Mouse (Mus musculus) left cerebral cortex, adult 9 months (tissue): Measurements from ENCODE around the gene Col13a1.

ENCODE experiments used
- DNase-seq, 2 experiments: peaks; one replicate each; pipeline ENCODE4 v3.0.0; 2022; ENCODE audit warnings: low spot score in 2 of 2

Col13a1 gene

DNA sequence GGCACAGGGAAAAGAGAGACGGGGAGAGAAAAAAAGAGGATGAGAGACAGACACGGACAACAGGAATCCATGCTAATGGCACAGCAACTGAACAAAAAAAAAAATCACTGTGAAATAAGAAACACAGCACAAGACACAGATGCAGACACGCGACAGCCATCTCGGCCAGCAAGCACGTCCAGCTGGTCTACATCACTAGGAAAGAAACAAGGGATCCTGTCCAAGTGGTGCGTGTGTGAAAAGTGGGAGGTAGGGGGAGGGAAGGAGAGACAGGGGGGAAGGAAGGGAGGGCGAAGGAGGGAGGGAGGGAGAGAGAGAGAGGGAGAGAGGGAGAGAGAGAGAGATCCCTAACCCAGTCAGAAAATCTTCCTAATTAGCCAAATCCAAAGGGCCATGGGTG lies 73.6 kb downstream of the Col13a1 start:
- peak in 1 of 2 experiments; percentile 3 for DNase-seq

DNA sequence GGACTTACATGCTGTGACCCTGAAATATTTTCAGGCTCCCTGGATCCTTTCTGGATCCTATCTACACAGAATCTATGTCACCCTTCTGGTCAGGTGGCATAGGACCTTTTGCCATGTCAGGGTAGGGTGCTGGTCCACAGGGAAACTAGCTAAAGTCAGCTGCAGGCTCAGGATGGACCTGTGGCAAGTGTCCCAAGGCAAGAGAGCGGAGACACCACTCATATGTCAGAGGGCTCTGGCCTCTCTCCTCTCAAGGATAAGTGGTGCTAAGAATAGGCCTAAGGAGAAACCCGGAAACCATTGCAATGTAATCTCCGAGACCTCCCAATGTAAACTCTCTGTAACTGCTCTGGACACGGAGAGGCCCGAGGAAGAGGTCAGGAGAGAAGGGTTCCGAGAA lies 80.8 kb downstream of the Col13a1 start:
- DNase-seq, result no peak

DNA sequence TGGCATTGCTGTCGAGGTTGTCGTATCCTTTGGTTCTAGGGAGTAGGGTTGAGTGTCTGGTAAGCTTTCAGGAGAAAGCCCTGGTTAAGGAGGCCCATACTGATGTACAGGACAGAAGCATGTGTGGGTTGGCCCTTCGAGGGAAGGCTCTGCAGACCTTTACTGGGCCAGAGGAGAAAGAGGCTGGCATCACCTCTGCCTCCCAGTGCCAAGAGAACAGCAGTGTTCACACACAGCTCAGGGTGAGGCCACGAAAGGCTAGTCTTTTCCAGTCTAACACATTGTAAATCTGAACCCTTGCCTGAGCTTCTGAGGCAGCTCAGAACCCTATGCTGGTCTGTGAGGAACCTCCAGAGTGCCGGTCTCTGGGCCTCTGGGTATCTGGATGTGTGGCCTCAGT lies 84.3 kb downstream of the Col13a1 start:
- no peak for DNase-seq

DNA sequence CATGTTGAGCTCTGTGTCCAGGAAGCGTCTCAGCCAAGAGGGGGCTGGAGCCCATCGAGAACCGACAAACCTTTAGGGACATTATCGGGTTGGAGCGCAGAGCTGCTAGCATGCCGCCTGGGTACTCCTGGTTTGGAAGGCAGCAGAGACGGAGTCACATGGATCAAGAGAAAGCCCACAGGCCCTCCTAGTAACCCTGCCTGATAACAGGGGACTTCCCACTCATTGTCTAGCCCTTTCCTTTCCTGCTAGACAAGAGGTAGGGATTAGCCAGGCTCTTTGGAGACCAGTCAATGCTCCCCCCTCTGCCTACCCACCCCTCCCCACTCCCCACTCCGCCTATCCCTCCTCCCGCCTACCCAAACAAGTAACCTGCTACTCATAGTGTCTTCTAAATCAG lies 87.8 kb downstream of the Col13a1 start:
- DNase-seq, result no peak

DNA sequence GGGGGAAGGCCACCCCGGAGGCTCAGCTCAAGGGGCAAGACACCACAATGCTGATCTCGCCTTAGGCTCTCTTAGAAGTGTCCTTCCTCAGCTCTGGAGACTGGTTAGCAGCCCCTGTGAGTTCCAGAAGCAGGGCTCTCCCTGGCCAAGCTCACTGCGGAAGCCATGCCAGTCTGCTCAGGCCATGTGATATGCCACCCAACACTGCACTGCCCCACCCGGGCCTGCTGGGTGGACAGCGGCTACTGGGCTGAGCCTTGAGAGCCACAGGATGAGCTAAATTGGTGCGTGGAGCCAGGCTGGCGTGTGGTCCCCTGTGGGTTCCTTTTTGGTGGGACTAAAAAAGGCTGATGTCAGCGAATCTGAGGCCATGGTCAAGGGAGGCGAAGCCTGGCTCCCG lies 88.6 kb downstream of the Col13a1 start:
- no peak for DNase-seq

DNA sequence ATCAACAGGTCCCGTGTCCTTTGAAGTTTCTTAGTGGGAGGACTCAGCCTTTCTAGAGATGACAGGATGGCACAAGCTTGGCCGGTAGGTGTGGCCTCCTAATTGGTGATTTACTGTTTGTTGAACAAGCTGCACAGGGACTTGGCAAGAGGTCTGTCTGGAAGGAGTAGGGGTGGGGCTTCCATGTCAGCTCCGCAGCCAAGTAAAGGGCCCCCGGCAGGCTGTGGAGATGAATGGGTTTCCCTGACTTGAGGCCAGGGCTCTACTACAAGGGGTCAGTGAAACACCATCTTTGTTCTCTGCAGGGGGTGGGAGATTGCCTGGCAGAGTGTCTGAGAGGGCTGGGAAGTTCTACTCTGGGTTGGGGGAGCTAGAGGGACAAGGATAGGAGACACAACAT lies 99.5 kb downstream of the Col13a1 start:
- DNase-seq, result no peak

DNA sequence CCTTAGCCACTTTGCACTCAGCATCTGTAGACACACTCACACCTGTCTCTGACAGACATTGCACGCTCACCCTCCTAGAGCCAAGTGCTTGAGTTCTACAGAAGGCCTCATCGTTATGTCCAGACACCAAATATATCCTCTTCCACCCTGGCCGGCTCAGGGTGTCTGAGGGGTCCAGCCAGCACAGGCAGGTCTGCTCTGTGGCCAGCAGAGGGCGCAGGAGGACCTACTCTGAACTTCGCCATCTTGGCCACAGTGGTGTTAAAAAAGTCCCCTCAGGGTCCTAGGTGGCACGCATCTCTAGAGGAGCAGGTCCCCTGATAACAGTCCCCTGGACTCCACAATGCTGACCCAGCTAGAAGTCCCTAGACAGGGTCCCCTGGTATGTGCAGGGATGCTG lies 101.1 kb downstream of the Col13a1 start:
- peak in 1 of 2 experiments; percentile 37 for DNase-seq

DNA sequence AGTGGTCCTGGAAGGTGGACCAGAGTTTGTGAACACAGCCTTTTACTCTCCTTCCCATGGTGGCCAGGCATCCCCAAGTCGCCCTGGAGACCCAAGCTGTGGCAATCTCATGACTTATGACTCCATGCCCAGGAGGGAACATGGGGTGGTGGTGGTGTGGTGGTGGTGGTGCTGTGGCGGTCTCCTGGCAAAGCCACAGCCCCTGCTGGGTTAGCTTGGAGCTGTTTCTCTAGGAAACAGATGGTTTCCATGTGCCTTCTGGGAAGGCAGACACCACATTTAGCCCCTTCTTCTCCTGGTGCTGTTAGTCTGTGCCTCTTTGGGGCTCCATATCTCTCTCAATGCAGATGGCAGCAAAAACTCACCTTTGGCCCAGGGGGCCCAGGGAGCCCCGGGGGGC lies 109.1 kb downstream of the Col13a1 start:
- no peak for DNase-seq

DNA sequence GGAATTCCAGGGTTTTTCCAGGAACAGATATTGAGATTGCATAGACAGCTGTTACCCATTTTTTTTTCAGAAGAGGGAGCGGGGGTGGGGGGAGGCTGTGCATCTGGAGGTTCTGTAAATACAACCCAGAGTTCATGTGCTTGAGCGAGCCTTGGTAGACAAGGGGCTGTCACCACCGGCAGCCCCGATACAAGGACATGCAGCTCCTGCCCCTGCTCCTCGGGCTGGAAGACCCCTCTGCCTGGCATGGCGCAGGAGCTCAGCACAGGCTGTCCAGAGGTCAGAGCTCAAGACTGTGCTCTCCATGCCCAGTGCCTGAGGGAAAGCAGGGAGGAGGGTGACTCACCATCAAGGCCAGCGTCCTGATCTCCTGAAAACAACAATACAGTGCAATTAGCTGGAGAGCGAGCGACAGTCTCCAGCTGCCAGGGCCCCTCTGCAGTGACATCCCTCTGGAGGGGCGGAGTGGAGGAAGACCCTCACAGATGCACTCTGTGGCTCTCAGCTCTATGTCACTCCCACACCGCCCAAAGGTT lies 112.8 kb downstream of the Col13a1 start:
- no peak for DNase-seq

DNA sequence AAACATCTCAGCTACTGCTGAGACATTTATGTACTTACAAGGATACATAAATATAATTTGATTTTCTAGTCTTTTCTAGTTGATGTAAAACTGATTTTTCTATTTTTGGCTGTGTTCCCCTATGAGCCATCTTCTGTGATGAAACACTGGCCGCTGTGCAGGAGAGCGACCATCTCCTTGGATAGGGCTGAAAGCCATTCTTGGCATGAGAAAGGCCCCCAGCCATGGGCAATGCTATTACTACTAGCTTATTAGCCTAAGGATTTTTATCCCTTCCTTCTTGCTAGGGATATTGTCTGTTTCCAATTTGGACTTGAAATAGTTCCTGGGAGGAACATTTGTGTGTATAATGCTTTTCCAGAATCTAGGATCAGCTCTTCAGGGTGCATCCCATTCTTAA lies 119.5 kb downstream of the Col13a1 start:
- no peak for DNase-seq

DNA sequence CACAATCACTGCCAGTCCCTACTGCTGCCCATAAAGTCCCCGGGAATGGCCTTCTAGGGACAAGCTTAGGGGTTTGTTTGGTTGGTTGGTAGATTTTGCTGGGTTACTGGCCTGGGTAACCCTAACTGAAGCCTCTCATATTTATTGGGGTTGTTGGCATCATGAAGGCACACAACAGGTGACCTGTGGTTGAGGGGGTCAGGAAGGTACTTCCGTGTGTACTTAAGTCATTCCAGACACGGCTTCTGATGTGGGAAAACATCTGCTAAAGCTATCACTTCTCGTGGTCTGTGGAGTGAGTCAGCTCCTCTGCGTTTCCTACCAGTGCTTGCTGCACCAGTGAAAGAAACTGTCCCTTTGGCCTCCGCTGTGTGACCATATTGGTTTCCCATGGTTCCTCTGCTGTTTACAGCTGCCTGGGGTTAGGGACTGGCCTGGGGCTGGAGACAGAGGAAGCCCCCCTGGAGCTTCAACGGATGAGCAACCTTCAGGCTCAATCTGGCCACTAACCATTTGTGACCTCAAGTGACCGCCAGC lies 123.7 kb downstream of the Col13a1 start:
- no peak for DNase-seq

DNA sequence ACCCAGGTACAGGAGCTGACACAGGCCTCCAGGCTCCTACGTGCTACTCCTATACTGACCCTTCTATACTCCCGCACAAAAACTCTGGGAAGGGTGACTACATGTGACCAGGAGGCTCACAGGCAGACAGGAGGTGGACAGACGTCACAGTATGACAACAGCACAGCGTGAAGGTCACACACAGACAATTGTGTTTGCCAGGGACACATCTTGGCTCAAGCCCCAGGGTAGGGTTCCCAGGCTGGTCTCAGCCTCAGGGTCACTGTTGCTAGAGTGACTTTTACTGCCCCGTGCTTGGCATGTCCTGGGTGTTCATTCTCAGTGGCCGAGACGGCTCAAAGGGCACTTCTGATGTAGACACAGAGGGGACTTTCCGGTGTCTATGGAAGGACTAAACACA lies 126.1 kb downstream of the Col13a1 start:
- DNase-seq, result no peak

DNA sequence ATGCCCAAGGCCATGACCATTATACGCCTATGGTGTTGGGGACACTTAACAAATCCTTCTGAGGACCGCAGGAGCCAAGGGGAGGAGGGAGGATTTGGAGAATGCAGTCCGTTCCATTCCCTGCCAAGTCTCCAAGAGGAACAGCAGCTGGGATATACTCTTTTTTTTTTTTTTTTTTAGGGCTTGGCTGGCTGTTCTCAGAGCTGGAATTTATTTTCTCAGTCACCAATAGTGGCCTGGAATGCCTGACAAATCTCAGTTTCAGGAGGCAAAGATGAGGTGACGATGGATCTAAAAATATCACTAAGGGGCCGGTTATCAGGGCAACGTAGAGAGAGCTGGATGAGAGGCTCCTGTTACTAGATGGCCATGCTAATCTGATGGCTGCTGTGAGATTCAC lies 130.4 kb downstream of the Col13a1 start:
- peak in 1 of 2 experiments; percentile 9 for DNase-seq

DNA sequence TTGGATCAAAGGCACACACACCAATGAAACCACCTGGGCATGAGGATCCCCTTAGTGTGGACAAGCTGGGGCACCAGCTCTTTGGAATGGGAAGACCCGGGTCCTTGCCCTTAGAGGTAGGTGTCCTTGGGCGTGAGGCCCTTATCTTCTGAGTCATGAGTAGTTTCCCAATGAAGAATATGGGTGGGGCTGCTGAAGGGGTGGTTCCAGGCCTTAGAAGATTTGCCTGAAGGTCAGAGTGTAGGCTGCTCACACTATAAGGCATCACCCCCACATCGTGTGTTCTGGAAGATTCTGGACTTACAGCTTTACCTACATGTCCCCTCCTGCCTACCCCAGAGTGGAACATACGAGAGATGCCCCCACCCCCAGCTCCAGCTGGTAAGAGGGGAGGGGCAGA lies 133.4 kb downstream of the Col13a1 start:
- DNase-seq, result no peak

DNA sequence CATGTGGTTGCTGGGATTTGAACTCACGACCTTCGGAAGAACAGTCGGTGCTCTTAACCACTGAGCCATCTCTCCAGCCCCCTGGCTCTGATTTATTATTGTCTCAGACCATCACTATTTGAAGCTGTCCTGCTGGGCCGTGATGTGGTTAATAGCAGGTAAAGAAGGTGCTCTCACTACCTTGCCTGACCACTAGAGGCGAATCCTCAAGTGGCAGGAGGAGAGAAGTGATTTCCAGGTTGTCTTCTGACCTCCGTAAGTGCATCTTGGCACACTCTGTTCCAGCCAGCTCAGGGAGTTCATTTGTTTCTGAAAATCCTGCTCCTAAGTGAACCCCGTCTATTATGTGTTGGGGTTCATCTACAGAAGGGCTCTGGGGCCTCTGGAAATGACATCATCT lies 134.4 kb downstream of the Col13a1 start:
- DNase-seq, result no peak

DNA sequence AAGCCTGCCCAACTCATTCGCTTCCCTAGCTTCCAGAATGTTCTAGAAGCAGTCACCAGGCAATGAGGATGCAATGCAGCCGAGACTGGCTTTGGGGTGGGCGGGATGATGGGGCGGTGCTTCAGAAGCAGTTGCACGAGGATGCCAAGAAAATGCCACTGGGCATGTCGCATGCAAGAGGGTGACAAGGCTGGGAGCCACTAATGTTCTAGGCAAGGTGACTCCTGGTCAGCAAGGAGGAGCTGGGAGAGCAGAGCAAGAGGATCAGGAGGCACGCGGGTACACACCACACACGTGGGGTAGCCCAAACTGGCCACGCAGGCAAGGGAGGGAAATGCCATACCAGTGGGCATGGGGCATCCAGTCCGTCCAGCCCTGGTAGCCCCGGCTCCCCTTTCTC lies 136.6 kb downstream of the Col13a1 start:
- no peak for DNase-seq

DNA sequence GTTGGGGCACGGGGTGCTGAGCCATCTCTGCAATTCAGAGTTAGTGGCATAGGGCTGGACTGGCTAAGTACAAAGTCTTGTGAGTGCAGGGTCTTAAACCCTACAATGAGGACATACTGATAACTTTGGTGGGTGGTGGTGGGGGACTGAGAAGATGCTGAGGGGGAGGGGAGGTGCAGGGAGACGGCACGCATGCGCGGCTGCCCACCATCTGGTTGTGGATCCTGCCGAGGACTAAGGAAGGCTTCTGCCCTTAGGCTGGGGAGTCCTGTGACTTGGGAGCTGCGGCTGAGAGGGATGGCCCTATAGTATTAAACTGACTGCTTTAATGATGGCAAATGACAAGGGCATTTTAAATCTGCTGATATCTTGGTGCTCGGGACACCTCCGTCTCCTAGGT lies 139.6 kb downstream of the Col13a1 start:
- DNase-seq, result no peak

DNA sequence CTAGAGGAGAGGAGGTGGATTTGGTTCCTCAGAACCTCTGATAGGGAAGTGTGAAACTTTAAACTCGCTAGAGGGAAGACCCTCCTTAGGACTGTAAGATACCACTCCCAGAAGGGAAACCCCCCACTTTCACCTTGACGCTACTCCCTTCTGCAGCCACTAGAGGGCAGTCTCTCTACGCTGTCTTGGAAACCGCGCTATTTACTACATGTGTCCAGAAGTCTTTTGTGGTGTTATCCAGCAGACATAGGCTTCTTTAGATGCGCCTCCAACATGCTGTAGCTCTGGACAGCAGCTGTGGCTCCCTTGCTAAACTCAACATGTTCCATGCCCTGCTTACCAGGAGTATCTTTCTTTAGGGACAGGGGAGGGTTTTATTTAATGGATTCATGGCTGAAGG lies 140.1 kb downstream of the Col13a1 start:
- DNase-seq, result peak in 1 of 2 experiments; percentile 47

DNA sequence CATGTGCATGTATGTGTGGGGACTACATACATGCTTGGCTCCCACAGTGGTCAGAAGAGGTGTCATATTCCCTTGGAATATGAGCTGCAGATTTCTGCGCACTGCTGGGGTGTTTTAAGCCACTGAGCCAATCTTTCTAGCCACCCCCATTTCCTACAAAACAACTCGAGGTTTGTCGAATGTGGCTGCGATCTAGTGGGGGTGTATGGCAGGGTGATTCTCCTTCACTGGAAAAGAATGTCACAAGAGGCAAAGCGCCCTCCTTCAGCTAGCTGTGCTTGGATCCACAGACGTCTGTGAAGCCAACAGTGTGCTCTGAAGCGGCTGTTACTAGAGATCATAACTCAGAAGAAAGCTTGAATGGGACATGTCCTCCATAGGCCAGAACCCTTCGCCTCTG lies 141.6 kb downstream of the Col13a1 start:
- peak in 1 of 2 experiments; percentile 7 for DNase-seq

DNA sequence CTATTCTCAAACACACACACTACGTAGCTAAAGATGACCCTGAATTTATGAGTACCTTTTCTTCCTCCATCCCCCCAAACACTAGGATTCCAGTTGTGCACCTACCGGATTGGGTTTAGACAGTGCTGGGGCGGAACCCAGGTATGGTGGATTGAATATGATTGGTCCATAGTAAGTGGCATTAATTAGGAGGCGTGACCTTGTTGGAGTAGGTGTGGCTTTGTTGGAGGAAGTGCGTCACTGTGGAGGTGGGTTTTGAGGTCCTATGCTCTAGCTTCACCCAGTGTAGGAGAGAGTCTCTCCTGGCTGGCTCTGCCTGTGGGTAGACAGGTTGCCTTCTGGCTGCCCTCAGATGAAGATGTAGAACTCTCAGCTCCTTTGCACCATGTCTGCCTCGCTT lies 144.6 kb downstream of the Col13a1 start:
- no peak for DNase-seq

DNA sequence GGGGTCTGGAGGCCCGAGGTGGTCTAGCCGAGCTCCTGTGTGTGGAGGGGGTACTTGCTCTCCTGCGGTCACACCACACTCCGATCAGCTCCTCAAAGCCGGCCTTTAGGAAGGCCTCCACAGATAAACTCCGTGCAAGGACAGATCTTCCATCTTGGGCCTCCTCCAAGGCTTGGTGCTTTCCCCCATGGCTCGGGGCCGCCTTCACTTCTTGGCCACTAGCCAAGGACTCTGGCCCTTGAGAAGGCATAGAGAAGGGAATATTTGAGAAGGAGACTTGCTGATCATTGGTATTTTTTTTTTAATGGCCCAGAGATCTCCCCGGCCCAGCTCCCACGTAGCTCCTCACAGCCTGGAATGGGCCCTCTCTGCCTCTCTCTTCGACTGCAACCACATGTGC lies 146.2 kb downstream of the Col13a1 start:
- no peak for DNase-seq

DNA sequence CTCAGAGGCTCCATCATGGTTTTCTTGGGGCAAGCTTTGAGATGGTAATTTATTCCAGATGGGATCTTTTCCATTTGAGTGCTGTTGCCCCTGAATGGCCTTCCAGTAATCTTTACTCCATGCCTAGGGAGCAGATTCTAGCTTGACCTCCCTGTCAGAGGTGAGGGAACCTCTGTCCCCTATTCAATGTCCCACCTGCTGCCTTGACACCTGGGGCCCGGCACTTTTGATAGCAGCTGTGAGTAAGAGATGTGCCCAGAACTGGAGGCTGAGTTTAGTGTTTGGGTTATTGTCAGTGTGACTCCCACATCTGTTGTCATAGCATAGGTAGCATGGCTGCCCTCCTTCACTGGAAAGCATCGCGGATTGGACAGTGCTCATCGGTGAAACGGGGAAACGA lies 147.2 kb downstream of the Col13a1 start:
- no peak for DNase-seq

DNA sequence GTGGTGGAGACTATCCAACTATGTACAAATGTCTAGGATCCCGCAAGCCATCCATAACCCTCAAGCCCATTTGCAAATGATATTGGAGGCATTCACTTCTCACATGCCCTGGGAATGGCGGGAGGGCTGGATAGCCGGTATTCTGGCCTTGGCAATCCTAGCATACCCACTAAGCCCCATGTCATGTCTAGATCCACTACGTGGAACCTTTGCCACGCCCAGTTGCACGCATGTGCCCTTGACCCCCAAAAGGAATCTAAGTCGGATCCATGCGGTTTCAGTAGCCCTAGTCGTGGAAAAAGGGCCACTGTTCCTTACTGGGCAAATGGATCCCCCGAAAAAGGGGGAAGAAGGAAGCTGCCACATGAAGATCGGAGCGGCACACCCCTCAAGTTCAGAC lies 147.7 kb downstream of the Col13a1 start:
- DNase-seq, result no peak

DNA sequence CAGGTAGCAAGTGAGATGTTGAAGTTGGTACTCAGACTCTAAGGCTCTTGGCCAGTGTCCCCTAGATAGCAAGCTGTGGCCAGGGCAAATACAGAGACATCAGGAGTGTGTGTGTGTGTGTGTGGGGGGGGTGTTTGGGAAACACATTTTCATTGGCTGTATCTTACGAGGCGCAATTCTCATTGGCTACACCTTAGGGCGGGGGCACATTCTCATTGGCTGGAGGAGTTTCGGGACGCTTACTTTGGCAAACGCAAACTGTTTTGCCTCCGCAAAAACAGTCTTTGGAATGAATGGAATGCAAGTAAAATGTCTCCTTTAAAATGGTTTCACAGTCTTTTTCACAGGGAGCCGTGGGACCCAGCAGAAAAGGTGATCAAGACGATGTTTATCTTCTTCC lies 148.1 kb downstream of the Col13a1 start:
- DNase-seq, result no peak
